Mouse (Mus musculus) retina, postnatal 1 day (tissue): ENCODE data around the gene Hist1h2bg.
"Not testable (repeated sequence)": the region's sequence is repeated elsewhere in the genome, so short reads cannot be mapped to it uniquely, and the experiment has no call there.

Source experiments
- DNase-seq: peaks from one replicate; pipeline ENCODE4 v3.0.0-alpha.2; 2012

Gene Hist1h2bg

GRCm38 (mm10) chr13:23584331-23584730, 13.1 kb downstream of the Hist1h2bg start:
- no peak for DNase-seq

GRCm38 (mm10) chr13:23585029-23585441, 13.8 kb downstream of the Hist1h2bg start:
- DNase-seq = peak; percentile 80

- peak; percentile 96 for DNase-seq
These were observed 14.4 kb downstream of the Hist1h2bg start for GRCm38 (mm10) chr13:23585442-23586098.

GRCm38 (mm10) chr13:23586099-23586939, 15.1 kb downstream of the Hist1h2bg start:
- peak; percentile 62 for DNase-seq

GRCm38 (mm10) chr13:23586940-23587225, 15.7 kb downstream of the Hist1h2bg start:
- DNase-seq = no peak

GRCm38 (mm10) chr13:23591206-23591605, 20.0 kb downstream of the Hist1h2bg start:
- no peak for DNase-seq

- DNase-seq = not testable (repeated sequence)
These were observed 20.7 kb downstream of the Hist1h2bg start for GRCm38 (mm10) chr13:23591886-23592285.

GRCm38 (mm10) chr13:23592614-23593013, 21.4 kb downstream of the Hist1h2bg start:
- DNase-seq = peak; percentile 27

GRCm38 (mm10) chr13:23593051-23593770, 22.0 kb downstream of the Hist1h2bg start:
- no peak for DNase-seq

GRCm38 (mm10) chr13:23595185-23595584, 24.0 kb downstream of the Hist1h2bg start:
- DNase-seq = no peak

GRCm38 (mm10) chr13:23595622-23596372, 24.6 kb downstream of the Hist1h2bg start:
- DNase-seq = no peak

GRCm38 (mm10) chr13:23597957-23598356, 26.8 kb downstream of the Hist1h2bg start:
- DNase-seq = peak; percentile 83

- no peak for DNase-seq
These were observed 32.0 kb downstream of the Hist1h2bg start for GRCm38 (mm10) chr13:23603182-23603699.

GRCm38 (mm10) chr13:23604452-23604851, 33.3 kb downstream of the Hist1h2bg start:
- no peak for DNase-seq

- DNase-seq = no peak
These were observed 33.9 kb downstream of the Hist1h2bg start for GRCm38 (mm10) chr13:23605052-23605451.

- no peak for DNase-seq
These were observed 38.0 kb downstream of the Hist1h2bg start for GRCm38 (mm10) chr13:23609209-23609608.

GRCm38 (mm10) chr13:23609844-23610243, 38.6 kb downstream of the Hist1h2bg start:
- DNase-seq = no peak

- peak; percentile 24 for DNase-seq
These were observed 39.2 kb downstream of the Hist1h2bg start for GRCm38 (mm10) chr13:23610393-23610792.

- no peak for DNase-seq
These were observed 40.4 kb downstream of the Hist1h2bg start for GRCm38 (mm10) chr13:23611638-23612037.

GRCm38 (mm10) chr13:23620056-23620732, 49.0 kb downstream of the Hist1h2bg start:
- peak; percentile 1 for DNase-seq

- peak; percentile 94 for DNase-seq
These were observed 49.7 kb downstream of the Hist1h2bg start, which contains the start of gene Hist1h2be for GRCm38 (mm10) chr13:23620733-23621531. Hist1h2be (minus strand) TSS chr13:23621124.
